Mouse (Mus musculus): ENCODE measurements around the gene Hdac4. TPM values are rescaled to one million over a fixed set of nuclear protein-coding genes. Genes with fewer than 3 reads are reported as not detected.

Gene Hdac4
- polyA plus RNA-seq, 1 experiment from 2014 or later: 20.3 TPM

GRCm38 (mm10) chr1:92023906-92024305 lies 171.6 kb downstream of the Hdac4 start:
- H3K27ac ChIP-seq (ENCODE audit: low read length): no peak overlapping the region
- H3K4me3 ChIP-seq (ENCODE audit: low read depth, low read length): no peak overlapping the region
- no peaks in the 10 kb centered on the region for H3K27me3 ChIP-seq (ENCODE audit: control insufficient read depth, insufficient read depth, low read length)
- no peak for ATAC-seq (ENCODE audit: insufficient number of reproducible peaks, insufficient read depth, low FRiP score, low read depth)
- 83% methylated on average over 3 of the region's 3 CpGs for WGBS
- H3K9ac ChIP-seq (replicated peaks; ENCODE audit: low read depth, low read length): no peak overlapping the region
- no peaks in the 10 kb centered on the region for H3K4me1 ChIP-seq (ENCODE audit: control insufficient read depth, insufficient read depth, low read length)
- H3K36me3 ChIP-seq (ENCODE audit: control insufficient read depth, insufficient read depth, low read length): peaks cover 4% of the 10 kb centered on the region; the same call in 1 of the 2 replicates
- no peak overlapping the region for H3K4me2 ChIP-seq (replicated peaks; ENCODE audit: low read depth, low read length)
- H3K9me3 ChIP-seq (ENCODE audit: control insufficient read depth, low read depth, low read length): no peaks in the 10 kb centered on the region

DNA sequence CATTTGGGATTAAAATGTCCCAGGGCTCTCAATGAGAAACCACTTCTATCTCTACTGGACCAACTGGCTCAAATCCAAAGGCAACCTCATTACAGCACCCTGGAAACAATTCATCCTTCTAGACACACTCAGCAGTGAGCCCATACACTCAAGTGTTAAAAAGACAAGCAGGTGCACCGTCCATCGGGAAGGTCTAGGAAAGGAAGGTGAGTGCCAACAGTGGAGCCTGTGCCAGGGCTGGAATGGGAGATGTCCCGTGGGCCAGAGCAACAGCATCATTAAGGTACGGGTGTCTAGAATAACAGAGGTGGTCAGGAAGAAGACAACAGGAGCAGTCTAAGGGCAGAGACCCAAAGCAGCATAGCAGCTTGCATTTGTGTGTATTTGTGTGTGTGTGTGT lies 173.5 kb downstream of the Hdac4 start:
- H3K27me3 ChIP-seq (ENCODE audit: control insufficient read depth, insufficient read depth, low read length): no peaks in the 10 kb centered on the region
- ATAC-seq (ENCODE audit: insufficient number of reproducible peaks, insufficient read depth, low FRiP score, low read depth): no peak
- no peak overlapping the region for H3K4me2 ChIP-seq (replicated peaks; ENCODE audit: low read depth, low read length)
- no peaks in the 10 kb centered on the region for H3K36me3 ChIP-seq (ENCODE audit: control insufficient read depth, insufficient read depth, low read length)
- no peak overlapping the region for H3K4me3 ChIP-seq (ENCODE audit: low read depth, low read length)
- no peaks in the 10 kb centered on the region for H3K9me3 ChIP-seq (ENCODE audit: control insufficient read depth, low read depth, low read length)
- H3K4me1 ChIP-seq (ENCODE audit: control insufficient read depth, insufficient read depth, low read length): no peaks in the 10 kb centered on the region
- WGBS: 86% methylated on average over 4 of the region's 4 CpGs
- H3K27ac ChIP-seq (ENCODE audit: low read length): no peak overlapping the region
- H3K9ac ChIP-seq (replicated peaks; ENCODE audit: low read depth, low read length): no peak overlapping the region

- H3K9ac ChIP-seq (replicated peaks; ENCODE audit: low read depth, low read length): no peak overlapping the region
- H3K27me3 ChIP-seq (ENCODE audit: control insufficient read depth, insufficient read depth, low read length): no peaks in the 10 kb centered on the region
- 54% methylated on average over 4 of the region's 4 CpGs for WGBS
- H3K4me3 ChIP-seq (ENCODE audit: low read depth, low read length): no peak overlapping the region
- no peak for ATAC-seq (ENCODE audit: insufficient number of reproducible peaks, insufficient read depth, low FRiP score, low read depth)
- H3K27ac ChIP-seq (ENCODE audit: low read length): no peak overlapping the region
- H3K36me3 ChIP-seq (ENCODE audit: control insufficient read depth, insufficient read depth, low read length): no peaks in the 10 kb centered on the region
- no peaks in the 10 kb centered on the region for H3K9me3 ChIP-seq (ENCODE audit: control insufficient read depth, low read depth, low read length)
- H3K4me2 ChIP-seq (replicated peaks; ENCODE audit: low read depth, low read length): no peak overlapping the region
- no peaks in the 10 kb centered on the region for H3K4me1 ChIP-seq (ENCODE audit: control insufficient read depth, insufficient read depth, low read length)
These were observed 179.4 kb downstream of the Hdac4 start for GRCm38 (mm10) chr1:92015938-92016672.

DNA sequence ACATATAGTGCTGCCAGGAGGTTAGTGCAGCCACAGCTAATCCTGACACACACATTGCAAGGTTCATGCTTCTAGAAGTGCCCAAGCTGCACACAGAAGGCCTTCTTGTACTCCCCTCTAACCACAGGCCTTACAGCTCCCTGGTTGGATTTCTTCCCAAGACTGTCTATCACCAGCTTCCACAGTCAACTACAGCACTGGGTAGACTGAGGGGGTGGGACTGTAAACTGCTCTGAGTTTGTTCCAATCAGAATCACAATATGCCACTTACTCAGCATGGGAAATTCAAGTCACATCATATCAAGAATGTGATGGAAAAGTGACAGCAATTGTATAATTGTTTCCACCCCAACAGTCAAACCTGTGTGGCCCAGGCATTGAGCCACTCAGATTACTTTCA lies 180.2 kb downstream of the Hdac4 start:
- ATAC-seq (ENCODE audit: insufficient number of reproducible peaks, insufficient read depth, low FRiP score, low read depth): no peak
- H3K9me3 ChIP-seq (ENCODE audit: control insufficient read depth, low read depth, low read length): no peaks in the 10 kb centered on the region

DNA sequence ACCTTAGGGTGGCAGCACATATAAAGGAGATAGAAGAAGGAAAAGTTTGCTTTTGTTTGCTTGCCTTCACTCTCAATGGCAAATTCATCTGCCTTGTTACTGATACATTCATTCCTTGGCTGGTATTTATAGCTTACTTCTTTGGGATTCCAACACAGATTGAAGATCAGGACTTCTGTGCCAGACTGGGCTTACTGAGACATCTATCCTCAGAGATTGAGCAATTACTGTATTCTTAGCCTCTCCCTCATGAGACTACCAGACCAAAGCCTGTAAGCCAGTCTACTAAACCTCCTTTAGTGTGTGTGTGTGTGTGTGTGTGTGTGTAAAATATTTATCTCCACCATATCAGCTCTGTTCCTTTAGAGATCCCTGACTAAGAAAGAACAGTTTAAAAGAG lies 181.0 kb downstream of the Hdac4 start:
- no peaks in the 10 kb centered on the region for H3K36me3 ChIP-seq (ENCODE audit: control insufficient read depth, insufficient read depth, low read length)
- H3K9me3 ChIP-seq (ENCODE audit: control insufficient read depth, low read depth, low read length): no peaks in the 10 kb centered on the region
- ATAC-seq (ENCODE audit: insufficient number of reproducible peaks, insufficient read depth, low FRiP score, low read depth): no peak
- H3K9ac ChIP-seq (replicated peaks; ENCODE audit: low read depth, low read length): no peak overlapping the region
- H3K27me3 ChIP-seq (ENCODE audit: control insufficient read depth, insufficient read depth, low read length): no peaks in the 10 kb centered on the region
- no peak overlapping the region for H3K4me2 ChIP-seq (replicated peaks; ENCODE audit: low read depth, low read length)
- no peak overlapping the region for H3K4me3 ChIP-seq (ENCODE audit: low read depth, low read length)
- H3K27ac ChIP-seq (ENCODE audit: low read length): no peak overlapping the region
- H3K4me1 ChIP-seq (ENCODE audit: control insufficient read depth, insufficient read depth, low read length): no peaks in the 10 kb centered on the region

More for the DNA sequence above, 180.2 kb downstream of the Hdac4 start:
- no peak overlapping the region for H3K9ac ChIP-seq (replicated peaks; ENCODE audit: low read depth, low read length)
- H3K27me3 ChIP-seq (ENCODE audit: control insufficient read depth, insufficient read depth, low read length): no peaks in the 10 kb centered on the region
- no peak overlapping the region for H3K27ac ChIP-seq (ENCODE audit: low read length)
- H3K4me3 ChIP-seq (ENCODE audit: low read depth, low read length): no peak overlapping the region
- no peaks in the 10 kb centered on the region for H3K4me1 ChIP-seq (ENCODE audit: control insufficient read depth, insufficient read depth, low read length)
- H3K4me2 ChIP-seq (replicated peaks; ENCODE audit: low read depth, low read length): no peak overlapping the region
- no peaks in the 10 kb centered on the region for H3K36me3 ChIP-seq (ENCODE audit: control insufficient read depth, insufficient read depth, low read length)

DNA sequence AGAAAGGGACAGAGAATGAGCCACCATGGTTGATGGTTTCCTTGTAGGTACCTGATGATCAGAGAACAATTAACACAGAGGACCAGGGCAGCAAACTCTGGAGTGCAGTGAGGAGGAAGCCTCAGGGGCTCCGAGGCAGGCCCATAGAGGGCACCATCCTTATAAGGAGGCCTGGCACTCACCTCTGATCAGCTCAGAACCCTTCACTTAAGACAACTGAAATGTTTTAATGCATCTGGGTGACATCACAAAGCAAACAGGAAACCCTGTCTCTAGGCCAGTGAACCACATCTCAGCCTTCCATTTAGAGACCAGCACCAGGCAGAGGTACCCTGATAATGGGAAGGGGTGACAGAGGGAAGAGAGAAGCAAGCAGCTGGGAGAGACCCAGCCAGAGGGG lies 188.8 kb downstream of the Hdac4 start:
- H3K4me2 ChIP-seq (replicated peaks; ENCODE audit: low read depth, low read length): no peak overlapping the region
- no peaks in the 10 kb centered on the region for H3K9me3 ChIP-seq (ENCODE audit: control insufficient read depth, low read depth, low read length)
- no peak overlapping the region for H3K4me3 ChIP-seq (ENCODE audit: low read depth, low read length)
- no peaks in the 10 kb centered on the region for H3K27me3 ChIP-seq (ENCODE audit: control insufficient read depth, insufficient read depth, low read length)
- WGBS: 42% methylated on average over 1 of the region's 1 CpGs
- H3K27ac ChIP-seq (ENCODE audit: low read length): no peak overlapping the region
- H3K36me3 ChIP-seq (ENCODE audit: control insufficient read depth, insufficient read depth, low read length): no peaks in the 10 kb centered on the region
- ATAC-seq (ENCODE audit: insufficient number of reproducible peaks, insufficient read depth, low FRiP score, low read depth): no peak
- peaks cover 4% of the 10 kb centered on the region; the same call in 1 of the 2 replicates for H3K4me1 ChIP-seq (ENCODE audit: control insufficient read depth, insufficient read depth, low read length)
- no peak overlapping the region for H3K9ac ChIP-seq (replicated peaks; ENCODE audit: low read depth, low read length)

- Histone ChIP-seq H3K36me3 (ENCODE audit: control insufficient read depth, insufficient read depth, low read length) (no peaks in the 10 kb centered on the region; the same call in 1 of the 2 replicates), H3K9ac (replicated peaks; ENCODE audit: low read depth, low read length) (no peak overlapping the region), H3K27me3 (ENCODE audit: control insufficient read depth, insufficient read depth, low read length) (no peaks in the 10 kb centered on the region), H3K4me1 (ENCODE audit: control insufficient read depth, insufficient read depth, low read length) (peaks cover 4% of the 10 kb centered on the region; the same call in 1 of the 2 replicates), H3K27ac (ENCODE audit: low read length) (no peak overlapping the region), H3K4me2 (replicated peaks; ENCODE audit: low read depth, low read length) (no peak overlapping the region), H3K4me3 (ENCODE audit: low read depth, low read length) (no peak overlapping the region), H3K9me3 (ENCODE audit: control insufficient read depth, low read depth, low read length) (no peaks in the 10 kb centered on the region)
- WGBS: 74% methylated on average over 2 of the region's 2 CpGs
- ATAC-seq (ENCODE audit: insufficient number of reproducible peaks, insufficient read depth, low FRiP score, low read depth): no peak
These were observed 189.9 kb downstream of the Hdac4 start for GRCm38 (mm10) chr1:92005617-92005940.

DNA sequence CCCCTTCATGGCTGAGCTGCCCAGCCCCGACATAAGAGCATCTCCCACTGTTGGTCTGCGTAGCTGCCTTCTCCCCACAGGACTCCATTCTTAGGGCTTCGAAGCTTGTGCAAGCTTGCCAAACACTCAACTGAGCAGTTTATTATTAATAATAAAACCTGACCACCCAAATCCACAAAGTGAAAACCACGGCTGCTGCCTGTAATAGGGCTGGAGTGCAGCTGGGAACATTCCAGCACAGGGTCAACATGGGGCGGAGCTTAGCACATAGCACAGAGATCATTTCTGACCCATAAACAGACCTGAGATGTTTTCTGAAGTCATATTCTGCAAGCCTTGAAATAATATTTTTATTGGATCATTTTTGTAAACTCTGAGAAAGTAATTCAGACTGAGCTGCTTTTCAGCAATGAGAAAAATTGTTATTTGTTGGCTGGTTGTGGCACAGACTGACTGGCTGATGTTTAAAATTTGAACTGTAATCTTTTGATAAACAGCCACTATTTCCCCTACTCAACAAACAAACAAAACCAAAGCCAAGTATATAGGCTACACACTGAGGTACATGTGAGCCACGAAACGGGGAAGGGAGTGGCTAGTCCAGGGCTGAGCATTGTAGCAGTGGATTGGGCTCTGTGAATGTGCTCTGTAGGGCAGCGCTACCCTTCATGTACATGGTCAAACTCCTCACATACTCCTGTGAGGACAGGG lies 190.4 kb downstream of the Hdac4 start:
- Histone ChIP-seq H3K27ac (ENCODE audit: low read length) (no peak overlapping the region), H3K4me1 (ENCODE audit: control insufficient read depth, insufficient read depth, low read length) (peaks cover 4% of the 10 kb centered on the region; the same call in 1 of the 2 replicates), H3K4me3 (ENCODE audit: low read depth, low read length) (no peak overlapping the region), H3K36me3 (ENCODE audit: control insufficient read depth, insufficient read depth, low read length) (no peaks in the 10 kb centered on the region; the same call in 1 of the 2 replicates), H3K9ac (replicated peaks; ENCODE audit: low read depth, low read length) (no peak overlapping the region), H3K27me3 (ENCODE audit: control insufficient read depth, insufficient read depth, low read length) (no peaks in the 10 kb centered on the region), H3K4me2 (replicated peaks; ENCODE audit: low read depth, low read length) (no peak overlapping the region), H3K9me3 (ENCODE audit: control insufficient read depth, low read depth, low read length) (no peaks in the 10 kb centered on the region)
- WGBS: 52% methylated on average over 8 of the region's 8 CpGs
- no peak for ATAC-seq (ENCODE audit: insufficient number of reproducible peaks, insufficient read depth, low FRiP score, low read depth)

Measured in stomach, embryonic 14.5 days (tissue).